15 mouse cellular contexts compared by ENCODE assay signal in genomic region chr3:132931526-132931925, GRCm38 (mm10).
"Had no signal": no experiment of that assay in that cellular context is flagged by ENCODE, and none has a peak within 500 bp of the region (broad histone marks: within the 10 kb centered on the region; RNA-seq: fewer than 3 reads in every experiment).

No protein-coding gene starts in this region.

- H3K9me3 ChIP-seq: neural tube, embryonic 15.5 days; stomach, embryonic 15.5 days had no signal

- H3K4me1 ChIP-seq: neural tube, embryonic 15.5 days had no signal

- DNase-seq: retina, postnatal 1 day; right cerebral cortex, adult 18-20 months; right cerebral cortex, postnatal 14 days; right cerebral cortex, postnatal 25 days; right cerebral cortex, postnatal 4 days; spleen, adult 18-20 months; thymus, adult 18-20 months; thymus, adult 2 months; thymus, postnatal 14 days; thymus, postnatal 25 days; thymus, postnatal 36 days; thymus, postnatal 4 days had no signal

- H3K4me3 ChIP-seq: neural tube, embryonic 15.5 days; stomach, embryonic 15.5 days had no signal

- H3K36me3 ChIP-seq: neural tube, embryonic 15.5 days; stomach, embryonic 15.5 days had no signal

- H3K27ac ChIP-seq: neural tube, embryonic 15.5 days; stomach, embryonic 15.5 days; stomach, postnatal 0 days had no signal

- H3K27me3 ChIP-seq: neural tube, embryonic 15.5 days; stomach, embryonic 15.5 days had no signal

- H3K9ac ChIP-seq: neural tube, embryonic 15.5 days; stomach, embryonic 15.5 days had no signal

- H3K4me2 ChIP-seq: neural tube, embryonic 15.5 days; stomach, embryonic 15.5 days had no signal
